Mouse (Mus musculus) T-helper 1 cell (primary cell): ENCODE results near the gene Lct.
"Not testable (repeated sequence)": the region's sequence is repeated elsewhere in the genome, so short reads cannot be mapped to it uniquely, and the experiment has no call there.

ENCODE experiments used
- in situ Hi-C: fragments of 300-600 bp; cut with MboI, MseI; formaldehyde crosslinking; loops from one replicate; pipeline ENCODE4 v1.15.1; 2025; ENCODE audit warnings: high pct_unique_total_duplicates

Lct gene

DNA sequence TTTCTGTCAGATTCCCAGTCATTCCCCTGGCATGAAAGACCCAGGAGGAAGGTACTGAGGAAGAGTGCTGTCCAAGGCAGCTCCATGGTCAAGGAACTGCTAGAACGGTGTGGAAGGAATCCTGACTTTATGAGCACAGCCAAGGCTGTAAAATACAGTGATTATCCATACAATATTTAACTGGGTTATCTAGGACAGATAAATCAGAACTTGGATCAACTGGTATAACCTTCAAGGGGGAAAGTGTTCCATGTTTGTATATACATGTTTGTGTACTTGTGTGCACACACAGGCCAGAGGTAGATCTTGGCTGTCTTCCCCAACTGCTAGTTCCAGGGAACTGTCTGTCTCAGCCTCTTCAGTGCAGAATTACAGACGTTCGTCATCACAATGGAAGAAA lies at the start of gene Lct:
Lct (minus strand) TSS at position 101 of the 400 bp plus-strand sequence.
- in situ Hi-C loops, result no loop called here

DNA sequence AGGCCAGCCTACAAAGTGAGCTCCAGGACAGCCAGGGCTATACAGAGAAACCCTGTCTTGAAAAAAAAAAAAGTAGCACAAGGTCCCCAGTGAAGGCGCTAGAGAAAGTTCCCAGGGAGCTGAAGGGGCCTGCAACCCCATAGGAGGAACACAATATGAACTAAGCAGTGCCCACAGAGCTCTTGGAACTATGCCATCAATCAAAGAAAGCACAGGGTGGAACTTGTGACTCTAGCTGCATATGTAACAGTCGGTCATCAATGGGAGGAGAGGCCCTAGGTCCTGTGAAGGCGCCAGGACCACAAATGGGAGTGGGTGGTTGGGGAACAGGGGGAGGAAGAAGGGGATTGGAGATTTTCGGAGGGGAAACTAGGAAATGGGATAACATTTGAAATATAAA lies 48.7 kb upstream of the Lct start:
- in situ Hi-C loops, result no loop called here

DNA sequence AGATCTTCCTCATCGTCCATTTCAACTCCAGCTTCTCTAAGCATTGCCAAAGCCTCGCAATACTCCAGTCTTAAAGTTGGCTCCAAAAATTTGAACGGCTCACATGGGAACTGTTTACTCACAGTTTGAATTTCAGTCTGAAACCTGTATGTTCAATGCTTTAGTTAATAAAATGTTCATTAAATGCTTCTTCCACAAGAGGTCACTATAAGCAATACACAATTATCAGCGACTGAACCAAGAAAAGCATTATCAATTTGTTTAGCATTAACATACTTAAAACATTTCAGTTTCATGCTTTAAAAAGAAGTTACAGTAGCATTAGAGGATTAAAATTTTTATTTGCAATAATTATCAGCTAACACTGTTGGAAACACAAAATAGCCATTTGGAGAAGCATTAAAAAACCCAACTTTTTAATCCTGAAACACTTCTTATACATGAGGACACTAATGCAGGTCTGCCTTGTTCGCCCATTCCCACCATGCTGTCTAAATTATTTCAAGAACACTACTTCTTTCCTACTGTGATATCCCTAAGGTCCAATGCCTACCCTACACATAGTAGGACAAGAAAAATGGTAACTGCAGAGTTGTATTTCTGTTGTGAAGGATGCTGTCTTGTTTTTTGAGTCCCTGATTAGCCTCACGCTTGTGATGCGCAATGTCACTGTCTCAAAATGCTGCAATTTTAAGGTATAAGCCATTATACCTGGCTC lies 44.2 kb upstream of the Lct start:
- in situ Hi-C loops, result no loop called here

DNA sequence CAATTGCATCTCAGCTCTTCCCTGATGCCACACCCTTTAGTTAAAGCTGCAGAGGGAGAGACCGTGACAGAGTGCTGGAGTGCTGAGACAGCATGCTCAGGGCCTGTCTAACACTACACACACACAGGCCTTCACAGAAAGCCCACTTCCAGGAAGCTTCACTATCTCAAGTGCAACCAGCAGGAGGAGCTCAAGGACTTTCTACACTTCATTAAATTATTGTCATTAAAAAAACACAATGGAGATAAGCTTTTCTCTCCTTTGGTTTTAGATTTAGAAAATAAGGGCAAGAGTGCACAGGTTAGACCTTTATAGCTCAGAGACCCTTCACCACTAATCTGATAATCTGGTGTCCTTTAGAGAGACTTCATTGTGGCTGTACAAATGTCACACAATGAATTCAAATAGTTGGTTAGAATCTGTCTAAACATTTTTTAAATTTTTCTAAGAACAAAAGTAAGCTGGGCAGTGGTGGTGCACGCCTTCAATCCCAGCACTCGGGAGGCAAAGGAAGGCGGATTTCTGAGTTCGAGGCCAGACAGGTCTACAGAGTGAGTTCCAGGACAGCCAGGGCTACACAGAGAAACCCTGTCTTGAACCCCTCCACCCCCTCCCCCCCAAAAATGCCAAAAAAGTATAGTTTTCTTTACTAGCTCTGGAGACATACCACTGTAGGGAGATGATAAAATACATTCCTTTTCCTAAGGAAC lies 40.8 kb upstream of the Lct start:
- in situ Hi-C loops, result no loop called here

DNA sequence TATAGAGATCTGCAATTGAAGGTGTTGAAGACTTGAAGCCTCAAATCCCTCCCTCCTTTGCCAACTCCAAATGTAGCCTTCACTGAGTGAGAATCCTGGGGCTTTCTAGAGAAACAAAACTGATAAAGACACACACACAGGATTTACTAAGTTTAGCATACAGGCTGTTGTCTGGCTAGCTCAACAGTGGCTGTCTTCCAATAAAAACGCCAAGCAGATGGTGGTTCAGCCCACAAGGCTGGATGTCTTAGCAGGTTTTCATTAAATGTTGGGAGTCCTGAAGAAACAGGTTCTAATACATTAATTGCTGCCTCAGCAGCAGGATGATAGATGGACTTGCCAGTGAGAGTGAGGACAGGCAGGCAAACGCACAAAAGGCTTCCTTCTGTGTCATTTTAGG lies 32.5 kb upstream of the Lct start:
- in situ Hi-C loops, result loop anchor here (5.0 kb wide), 1 partner anchor 472 kb away; no protein-coding TSS in a partner anchor

DNA sequence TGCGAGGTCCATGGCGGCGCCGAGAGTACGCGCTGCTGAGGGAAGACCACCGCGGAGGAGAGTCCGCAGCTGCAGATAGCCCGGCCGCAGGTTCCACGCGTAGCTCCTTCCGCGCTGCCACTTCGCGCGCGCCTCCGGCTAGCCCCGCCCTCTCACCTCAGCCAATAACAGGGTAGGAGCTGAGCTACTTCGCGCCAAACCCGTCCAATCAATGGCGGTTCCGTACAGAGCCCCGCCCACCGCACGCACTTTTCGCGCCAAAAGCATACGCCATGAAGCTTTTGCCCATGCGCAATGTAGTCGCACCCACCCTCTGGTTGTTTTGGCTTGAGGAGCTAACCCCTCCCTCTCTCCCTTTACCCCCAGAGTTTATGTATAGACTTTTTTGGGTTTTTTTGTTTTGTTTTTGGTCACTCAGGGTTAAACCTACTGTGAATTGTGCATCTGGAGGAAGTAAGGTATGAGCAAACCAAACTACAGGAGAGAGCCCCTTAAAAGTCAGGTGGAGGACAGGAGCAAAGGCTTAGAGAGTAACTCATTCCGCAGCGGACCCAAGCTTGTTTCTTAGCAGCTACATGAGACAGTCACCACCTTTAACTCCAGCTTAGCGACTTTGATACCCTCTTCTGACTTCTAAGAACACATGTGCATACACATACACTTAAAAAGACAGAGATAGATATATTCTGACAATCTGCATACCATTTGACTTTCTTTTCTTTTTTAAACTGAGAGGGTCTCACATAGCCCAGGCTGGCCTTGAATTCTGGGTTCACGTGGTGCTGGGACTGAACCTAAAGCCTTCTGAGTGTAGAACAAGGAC lies 31.6 kb upstream of the Lct start, which contains the start of gene Mcm6:
Mcm6 (minus strand) TSS at position 111 of the 823 bp plus-strand sequence.
- in situ Hi-C loops, result loop anchor here (5.0 kb wide), 1 partner anchor 473 kb away; no protein-coding TSS in a partner anchor

DNA sequence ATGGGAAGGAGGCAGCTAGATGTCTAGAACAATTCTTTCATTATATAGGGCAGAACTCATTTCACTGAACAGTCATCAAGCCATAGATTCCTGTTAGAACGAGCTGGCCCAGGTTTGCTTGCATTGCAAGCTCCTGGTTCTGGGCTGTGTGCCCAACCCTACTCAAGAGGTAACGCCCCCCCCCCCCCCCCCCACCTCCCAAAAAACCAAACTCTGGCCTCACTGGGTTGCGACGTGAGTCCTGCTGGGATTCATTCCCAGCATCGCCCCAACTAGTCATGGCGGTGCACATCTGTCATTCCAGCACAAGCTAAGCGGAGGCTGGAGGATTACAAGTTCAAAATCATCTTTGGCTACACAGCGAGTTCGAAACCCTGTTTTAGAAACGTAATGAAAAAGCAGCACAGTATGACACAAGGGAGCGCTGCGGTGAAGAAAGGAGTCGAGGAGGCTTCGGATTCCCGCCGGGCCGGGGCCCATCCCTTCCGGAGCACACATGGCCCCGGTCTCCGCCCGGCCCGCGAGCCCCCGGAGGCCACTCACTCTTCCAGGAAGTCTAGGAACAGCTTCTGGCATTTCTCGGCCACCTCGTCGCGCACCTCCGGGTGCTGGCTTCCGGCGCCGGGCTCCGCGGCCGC lies 30.9 kb upstream of the Lct start:
- in situ Hi-C loops, result no loop called here

DNA sequence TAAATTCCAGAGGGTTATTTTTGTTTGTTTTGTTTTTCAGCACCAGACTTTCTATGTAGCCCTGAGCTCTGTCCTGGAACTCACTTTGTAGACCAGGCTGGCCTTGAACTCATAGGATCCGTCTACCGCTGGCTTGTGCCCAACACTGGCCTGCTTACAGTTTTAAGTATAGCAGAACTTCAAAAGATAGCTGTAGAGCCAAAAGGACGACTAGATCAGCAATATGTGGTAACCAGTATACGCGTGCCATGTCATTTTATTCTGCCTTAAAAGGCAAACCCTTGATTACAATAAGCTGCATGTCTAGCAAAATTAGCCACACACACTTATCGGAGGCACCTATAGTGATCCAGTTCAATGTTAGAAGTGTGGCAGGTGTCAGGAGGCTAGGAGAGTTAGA lies 30.2 kb upstream of the Lct start:
- in situ Hi-C loops, result no loop called here

GRCm38 (mm10) chr1:128357452-128357851 lies 29.3 kb upstream of the Lct start:
- in situ Hi-C loops, result no loop called here

DNA sequence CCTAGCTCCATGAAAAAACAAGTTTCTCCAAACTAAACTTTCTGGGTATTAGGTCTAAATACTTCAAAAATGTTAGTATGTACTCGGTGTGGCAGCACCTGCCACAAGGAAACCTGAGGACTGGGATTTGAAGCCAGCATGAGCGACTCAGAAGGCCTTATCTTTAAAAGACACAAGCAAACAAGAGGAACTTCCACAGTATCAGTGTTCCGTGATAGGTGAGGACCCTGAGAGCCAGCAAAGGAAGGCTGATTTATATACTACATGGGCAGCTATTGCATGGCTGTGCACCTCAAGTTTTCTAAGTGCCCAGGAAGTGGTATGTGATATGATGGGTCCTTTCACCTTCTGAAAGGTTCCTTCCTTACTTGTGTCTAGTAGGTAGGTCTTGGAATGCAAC lies 25.0 kb upstream of the Lct start:
- in situ Hi-C loops, result no loop called here

- in situ Hi-C loops, result no loop called here
Observed at GRCm38 (mm10) chr1:128344232-128344631, 16.1 kb upstream of the Lct start.

DNA sequence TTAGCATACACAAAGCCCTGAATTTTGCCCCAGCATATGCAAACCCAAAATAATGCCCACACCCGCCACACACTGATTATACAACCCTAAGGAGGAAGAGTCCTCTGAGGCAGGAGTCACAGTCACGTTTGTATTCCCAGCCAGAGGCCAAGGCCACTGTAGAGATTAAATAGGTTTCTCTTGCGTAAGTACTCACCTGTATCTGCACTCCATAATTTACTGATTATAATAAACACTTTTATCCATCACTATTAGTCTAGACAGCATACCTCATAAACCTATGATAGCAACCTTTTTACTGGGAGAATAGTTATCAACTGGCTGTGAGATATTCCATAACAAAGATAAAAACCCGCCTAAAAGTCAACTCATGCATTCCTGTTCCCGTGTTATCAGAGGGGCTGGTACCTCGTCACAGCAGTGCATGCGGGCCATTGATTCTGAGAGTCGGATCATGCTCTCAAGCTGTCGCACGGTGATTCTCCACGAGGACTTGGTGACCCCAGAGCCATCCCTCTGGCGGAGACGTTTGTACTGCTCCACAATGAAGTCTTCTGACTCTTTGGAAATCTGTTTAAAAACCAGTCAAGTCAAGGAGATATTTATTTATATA lies 9.7 kb upstream of the Lct start:
- in situ Hi-C loops, result loop anchor here (10.0 kb wide), 1 partner anchor 163 kb away; no protein-coding TSS in a partner anchor

DNA sequence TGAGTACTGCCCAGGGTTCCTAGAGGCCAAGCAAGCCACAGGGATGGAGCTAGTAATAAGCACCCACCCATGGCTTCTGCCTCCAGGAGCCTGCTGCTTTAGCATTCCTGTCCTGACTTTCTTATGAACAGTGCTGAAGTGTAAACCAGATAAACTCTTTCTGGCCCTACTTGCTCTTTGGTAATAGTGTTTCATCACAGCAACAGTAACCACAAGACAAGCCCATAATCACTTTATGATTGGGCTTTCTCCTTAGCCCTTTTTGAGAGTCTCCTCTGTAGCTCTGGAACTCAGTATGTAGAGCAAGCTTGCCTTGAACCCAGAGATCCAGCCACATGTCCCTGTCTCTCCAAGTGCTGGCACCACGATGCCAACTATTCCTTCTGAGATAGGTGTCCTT lies 2.2 kb upstream of the Lct start:
- in situ Hi-C loops, result loop anchor here (5.0 to 10.0 kb wide), 2 partner anchors 53 to 156 kb away; no protein-coding TSS in a partner anchor

GRCm38 (mm10) chr1:128327165-128327564 lies 953 bp downstream of the Lct start:
- in situ Hi-C loops, result no loop called here

DNA sequence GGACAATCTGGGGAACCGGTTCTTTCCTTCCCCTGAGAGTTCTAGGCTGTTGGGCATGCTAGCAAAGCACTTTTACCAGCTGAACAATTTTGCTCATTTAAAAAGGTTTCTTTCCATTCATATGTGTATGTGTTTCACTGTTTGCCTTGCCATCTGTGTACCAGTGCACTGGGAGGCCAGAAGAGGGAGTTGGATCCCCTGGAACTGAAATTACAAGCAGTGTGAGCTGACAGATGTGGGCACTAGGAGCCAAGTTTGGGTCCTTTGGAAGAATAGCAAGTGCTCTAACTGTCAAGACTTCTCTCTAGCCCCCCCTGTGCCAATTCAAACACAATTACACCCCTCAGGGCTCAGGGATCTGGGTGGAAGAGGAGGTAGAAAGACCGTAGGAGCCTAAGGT lies 3.3 kb downstream of the Lct start:
- in situ Hi-C loops, result no loop called here

GRCm38 (mm10) chr1:128323026-128323643 lies 5.0 kb downstream of the Lct start:
- in situ Hi-C loops, result no loop called here

- in situ Hi-C loops, result not testable (repeated sequence)
Observed at GRCm38 (mm10) chr1:128319266-128319665, 8.9 kb downstream of the Lct start.

DNA sequence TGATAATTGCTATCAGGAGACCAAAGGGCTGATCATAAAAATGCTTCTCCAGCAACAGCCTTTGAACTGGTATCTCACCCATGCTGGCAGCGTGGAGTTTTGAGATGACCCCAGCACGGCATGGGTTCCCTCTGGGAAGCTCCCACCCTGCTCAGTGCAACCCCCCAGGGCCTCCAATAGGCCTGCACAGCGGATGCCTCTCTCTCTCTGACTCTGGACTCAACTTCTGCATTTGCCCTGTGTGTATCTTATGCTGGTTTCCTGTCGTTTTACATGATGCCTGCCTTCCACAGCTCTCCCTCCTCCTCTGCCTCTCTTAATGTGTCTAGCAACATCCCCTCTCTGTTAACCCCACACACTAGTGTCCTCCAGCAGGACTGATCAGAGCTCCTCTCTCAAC lies 13.5 kb downstream of the Lct start:
- in situ Hi-C loops, result no loop called here

- in situ Hi-C loops, result no loop called here
Observed at GRCm38 (mm10) chr1:128309043-128309442, 19.1 kb downstream of the Lct start.

- in situ Hi-C loops, result no loop called here
Observed at GRCm38 (mm10) chr1:128303900-128304299, 24.2 kb downstream of the Lct start.
